10 mouse cellular contexts compared by ENCODE assay signal in the genomic region with DNA sequence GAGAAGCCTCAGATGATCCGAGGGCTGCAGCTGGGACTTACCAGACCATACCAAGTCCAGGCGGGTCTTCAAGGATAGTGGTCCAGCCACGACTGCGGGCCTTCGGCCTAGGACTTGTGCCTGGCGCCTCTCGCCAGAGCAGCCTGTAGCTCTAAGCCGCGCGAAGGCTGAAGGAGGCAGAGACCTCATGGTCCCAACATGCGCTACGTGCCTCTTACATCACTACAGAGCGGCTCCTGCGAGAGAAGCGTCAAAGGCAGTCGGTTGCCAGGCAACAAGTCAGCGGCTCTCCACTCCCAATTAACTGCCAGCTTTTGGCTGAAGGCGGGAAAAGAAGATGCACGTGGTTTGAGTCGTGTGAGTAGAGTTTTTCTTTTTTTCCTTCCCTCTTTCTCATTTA. TPM values are rescaled to one million over a fixed set of nuclear protein-coding genes. Genes with fewer than 3 reads are reported as not detected.
DNase-seq lines count a peak whose midpoint lies in the region; ATAC-seq and TF ChIP-seq lines count a peak whose summit lies in the region.
"Had no signal": no experiment of that assay in that cellular context is flagged by ENCODE, and none has a peak within 500 bp of the region (broad histone marks: within the 10 kb centered on the region; RNA-seq: fewer than 3 reads in every experiment).

No protein-coding gene starts in this region.

- no peaks in the 10 kb centered on the region for H3K9me3 ChIP-seq in kidney, postnatal 0 days (replicated peaks; ENCODE audit: low read length)
- H3K9me3 ChIP-seq in forebrain, postnatal 0 days (ENCODE audit: low read length) = no peaks in the 10 kb centered on the region
- H3K9me3 ChIP-seq in midbrain, embryonic 16.5 days (replicated peaks; ENCODE audit: control insufficient read depth, low read length, poor library complexity, severe bottlenecking) = no peaks in the 10 kb centered on the region
- H3K9me3 ChIP-seq: heart, embryonic 15.5 days had no signal

- H3K27me3 ChIP-seq in kidney, postnatal 0 days (ENCODE audit: insufficient read depth, low read length) = no peaks in the 10 kb centered on the region
- no peaks in the 10 kb centered on the region for H3K27me3 ChIP-seq in forebrain, postnatal 0 days (ENCODE audit: insufficient read depth, low read length)
- no peaks in the 10 kb centered on the region for H3K27me3 ChIP-seq in midbrain, embryonic 16.5 days (ENCODE audit: control insufficient read depth, insufficient read depth, low read depth, low read length)
- H3K27me3 ChIP-seq: heart, embryonic 15.5 days had no signal

- WGBS in kidney, postnatal 0 days = 33% methylated on average over 20 of the region's 20 CpGs
- 31% methylated on average over 20 of the region's 20 CpGs for WGBS in forebrain, postnatal 0 days
- 30% methylated on average over 20 of the region's 20 CpGs for WGBS in midbrain, embryonic 16.5 days

- no peak overlapping the region for H3K27ac ChIP-seq in kidney, postnatal 0 days
- H3K27ac ChIP-seq in forebrain, postnatal 0 days (ENCODE audit: low read depth, low read length) = no peak overlapping the region
- no peak overlapping the region for H3K27ac ChIP-seq in midbrain, embryonic 16.5 days (ENCODE audit: low read length)
- H3K27ac ChIP-seq: heart, embryonic 15.5 days had no signal

- H3K4me3 ChIP-seq in kidney, postnatal 0 days (replicated peaks; ENCODE audit: low read depth, low read length) = no peak overlapping the region
- no peak overlapping the region for H3K4me3 ChIP-seq in forebrain, postnatal 0 days (ENCODE audit: low read depth, low read length)
- no peak overlapping the region for H3K4me3 ChIP-seq in midbrain, embryonic 16.5 days (ENCODE audit: low read depth, low read length)
- H3K4me3 ChIP-seq: heart, embryonic 15.5 days had no signal

- peak; percentile 47 for DNase-seq in kidney, postnatal 0 days (ENCODE audit: low spot score)
- no peak for DNase-seq in kidney, adult 11 months
- peak; percentile 86 for DNase-seq in forebrain, postnatal 0 days
- DNase-seq in layer of hippocampus, postnatal 25 days (ENCODE audit: extremely low spot score in 1 of 2, low spot score in 1 of 2) = peak; percentile 27 to 29
- DNase-seq in urinary bladder, postnatal 36 days (ENCODE audit: low spot score in 2 of 2) = no peak
- no peak for DNase-seq in thymus, adult 18-20 months
- DNase-seq in adrenal gland, postnatal 36 days = no peak

- TF ChIP-seq CTCF in kidney, postnatal 0 days (IDR thresholded peaks at IDR 0.05; ENCODE audit: low read depth) = no peak
- TF ChIP-seq CTCF in forebrain, postnatal 0 days (IDR thresholded peaks at IDR 0.05; ENCODE audit: low read depth) = no peak

- no peak; the same call in 1 of the 2 replicates for ATAC-seq in kidney, postnatal 0 days (replicated peaks; ENCODE audit: low FRiP score, low read depth)
- peak; percentile 96 for ATAC-seq in forebrain, postnatal 0 days
- ATAC-seq in midbrain, embryonic 16.5 days = peak; percentile 90

- no peak overlapping the region for H3K4me2 ChIP-seq in kidney, postnatal 0 days (ENCODE audit: low read length)
- H3K4me2 ChIP-seq in forebrain, postnatal 0 days (ENCODE audit: low read depth) = peak overlapping the region; percentile 36
- peak overlapping the region; percentile 50 for H3K4me2 ChIP-seq in midbrain, embryonic 16.5 days (ENCODE audit: low read length)
- H3K4me2 ChIP-seq: heart, embryonic 15.5 days had no signal

- H3K36me3 ChIP-seq in kidney, postnatal 0 days (ENCODE audit: insufficient read depth, low read length) = no peaks in the 10 kb centered on the region
- H3K36me3 ChIP-seq in forebrain, postnatal 0 days (ENCODE audit: insufficient read depth) = 0 out of 2 replicates have a peak, but pooled peaks cover 1% of the 10 kb centered on the region
- 0 out of 2 replicates have a peak, but pooled peaks cover 2% of the 10 kb centered on the region for H3K36me3 ChIP-seq in midbrain, embryonic 16.5 days (ENCODE audit: control insufficient read depth, insufficient read depth, low read length)

- H3K9ac ChIP-seq in kidney, postnatal 0 days (ENCODE audit: low read depth, low read length) = no peak overlapping the region
- H3K9ac ChIP-seq in forebrain, postnatal 0 days = no peak overlapping the region
- 0 out of 2 replicates have a peak overlapping the region, but pooled peaks have one; percentile 44 for H3K9ac ChIP-seq in midbrain, embryonic 16.5 days (ENCODE audit: low read depth, low read length)
- H3K9ac ChIP-seq: heart, embryonic 15.5 days had no signal

- no peaks in the 10 kb centered on the region for H3K4me1 ChIP-seq in kidney, postnatal 0 days (replicated peaks; ENCODE audit: insufficient read depth, low read length)
- no peaks in the 10 kb centered on the region for H3K4me1 ChIP-seq in forebrain, postnatal 0 days (ENCODE audit: insufficient read depth)
- H3K4me1 ChIP-seq in midbrain, embryonic 16.5 days (ENCODE audit: control insufficient read depth, insufficient read depth, low read length) = peaks cover 4% of the 10 kb centered on the region; the same call in 1 of the 2 replicates

RNA-seq across cellular contexts. Expression of a gene that starts 10.3 kb away (rescaled TPM):
- 8.1 and 8.9 TPM in 2 replicates for polyA plus RNA-seq in kidney, postnatal 0 days (2015; fragmentation: Nextera tagmentation; extraction: Ambion mirVana)
- total RNA-seq in forebrain, postnatal 0 days (2014; rRNA removed) = 6.0 and 9.9 TPM in 2 replicates
- polyA plus RNA-seq in forebrain, postnatal 0 days (2015; fragmentation: Nextera tagmentation; extraction: Ambion mirVana) = 6.0 and 8.1 TPM in 2 replicates
- 10 to 100 TPM; 48.9 to 51.7 TPM for total RNA-seq in layer of hippocampus, postnatal 25 days (2021)
- 8.7 and 9.9 TPM in 2 replicates for polyA plus RNA-seq in midbrain, embryonic 16.5 days (2015; fragmentation: Nextera tagmentation; extraction: Ambion mirVana)
- total RNA-seq in adrenal gland, postnatal 36 days (2021) = 10 to 100 TPM; 21.4 to 24.6 TPM

RNA-seq across cellular contexts. Expression of a gene that starts 34.9 kb away (rescaled TPM):
- polyA plus RNA-seq in kidney, postnatal 0 days (2015; fragmentation: Nextera tagmentation; extraction: Ambion mirVana) = 22.7 and 23.8 TPM in 2 replicates
- 20.2 and 29.5 TPM in 2 replicates for total RNA-seq in forebrain, postnatal 0 days (2014; rRNA removed)
- 19.5 and 20.4 TPM in 2 replicates for polyA plus RNA-seq in forebrain, postnatal 0 days (2015; fragmentation: Nextera tagmentation; extraction: Ambion mirVana)
- total RNA-seq in layer of hippocampus, postnatal 25 days (2021) = 10 to 100 TPM; 20.8 to 24.0 TPM
- 34.1 and 36.4 TPM in 2 replicates for polyA plus RNA-seq in midbrain, embryonic 16.5 days (2015; fragmentation: Nextera tagmentation; extraction: Ambion mirVana)
- 10 to 100 TPM; 13.7 to 23.7 TPM for total RNA-seq in adrenal gland, postnatal 36 days (2021)

RNA-seq across cellular contexts. Expression of a gene that starts 51.5 kb away (rescaled TPM):
- not detected in 2 replicates for polyA plus RNA-seq in kidney, postnatal 0 days (2015; fragmentation: Nextera tagmentation; extraction: Ambion mirVana)
- not detected in 2 replicates for total RNA-seq in forebrain, postnatal 0 days (2014; rRNA removed)
- polyA plus RNA-seq in forebrain, postnatal 0 days (2015; fragmentation: Nextera tagmentation; extraction: Ambion mirVana) = not detected in 2 replicates
- not detected for total RNA-seq in layer of hippocampus, postnatal 25 days (2021)
- not detected in 2 replicates for polyA plus RNA-seq in midbrain, embryonic 16.5 days (2015; fragmentation: Nextera tagmentation; extraction: Ambion mirVana)
- total RNA-seq in adrenal gland, postnatal 36 days (2021) = not detected
- polyA plus RNA-seq: heart, embryonic 15.5 days; small intestine, adult 2 months had no signal

RNA-seq across cellular contexts. Expression of a gene that starts 54.8 kb away (rescaled TPM):
- polyA plus RNA-seq in kidney, postnatal 0 days (2015; fragmentation: Nextera tagmentation; extraction: Ambion mirVana) = not detected in 2 replicates
- total RNA-seq in forebrain, postnatal 0 days (2014; rRNA removed) = not detected in 2 replicates
- 0.18 TPM in 1 of 2 replicates, not detected in the other for polyA plus RNA-seq in forebrain, postnatal 0 days (2015; fragmentation: Nextera tagmentation; extraction: Ambion mirVana)
- total RNA-seq in layer of hippocampus, postnatal 25 days (2021) = under 1 TPM in 1 of 2 experiments, not detected in 1; 0.31 TPM
- 0.34 and 0.45 TPM in 2 replicates for polyA plus RNA-seq in midbrain, embryonic 16.5 days (2015; fragmentation: Nextera tagmentation; extraction: Ambion mirVana)
- not detected for total RNA-seq in adrenal gland, postnatal 36 days (2021)
- polyA plus RNA-seq: heart, embryonic 15.5 days; small intestine, adult 2 months had no signal

Comparison
In these comparisons a context has a peak if more than half of its experiments do, and no peak if none do; other contexts are left out.
1. DNase-seq: peak in kidney, postnatal 0 days (single experiment), forebrain, postnatal 0 days (single experiment) and layer of hippocampus, postnatal 25 days (2 of 2); none in kidney, adult 11 months (single experiment), urinary bladder, postnatal 36 days (0 of 2), thymus, adult 18-20 months (0 of 2) and adrenal gland, postnatal 36 days (0 of 2).